Mouse (Mus musculus): ENCODE data around the gene Olig1. TPM values are rescaled to one million over a fixed set of nuclear protein-coding genes. Genes with fewer than 3 reads are reported as not detected.

Olig1 gene
- polyA plus RNA-seq, 1 experiment from 2014 or later: 0.10 TPM

GRCm38 (mm10) chr16:91262467-91263220 is 6.9 kb upstream of the Olig1 start:
- Histone ChIP-seq H3K4me1 (no peaks in the 10 kb centered on the region), H3K36me3 (no peaks in the 10 kb centered on the region), H3K9me3 (no peaks in the 10 kb centered on the region), H3K27ac (no peak overlapping the region), H3K27me3 (ENCODE audit: insufficient read depth, poor library complexity, severe bottlenecking) (peaks cover 94% of the 10 kb centered on the region), H3K4me3 (no peak overlapping the region)
- WGBS: 40% methylated on average over 12 of the region's 12 CpGs
- no peak for DNase-seq (ENCODE audit: low spot score)

DNA sequence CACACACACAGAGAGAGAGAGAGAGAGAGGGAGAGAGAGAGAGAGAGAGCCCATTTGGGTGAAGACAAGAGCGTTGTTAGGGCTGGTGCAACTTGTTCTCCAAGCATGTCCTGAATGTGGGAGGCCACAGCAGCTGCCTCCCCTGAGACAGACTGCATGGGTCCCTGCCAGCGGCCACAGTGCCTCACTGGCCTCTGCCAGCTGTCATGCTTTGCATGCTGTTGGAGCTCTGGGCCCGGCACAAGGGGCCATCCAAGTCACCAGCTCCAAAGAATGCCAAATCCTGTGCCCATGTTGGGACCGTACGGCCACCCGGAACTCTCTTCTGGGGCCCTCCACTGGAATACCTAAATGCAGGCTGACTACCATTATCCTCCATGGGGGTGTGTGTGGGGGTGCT is 3.6 kb upstream of the Olig1 start:
- H3K36me3 ChIP-seq: no peaks in the 10 kb centered on the region
- H3K9me3 ChIP-seq: no peaks in the 10 kb centered on the region
- no peak overlapping the region for H3K4me3 ChIP-seq
- H3K27me3 ChIP-seq (ENCODE audit: insufficient read depth, poor library complexity, severe bottlenecking): peaks cover 96% of the 10 kb centered on the region
- H3K27ac ChIP-seq: no peak overlapping the region
- H3K4me1 ChIP-seq: peaks cover 18% of the 10 kb centered on the region
- no peak for DNase-seq (ENCODE audit: low spot score)
- 77% methylated on average over 6 of the region's 6 CpGs for WGBS

GRCm38 (mm10) chr16:91268724-91269452 is 684 bp upstream of the Olig1 start:
- no peak overlapping the region for H3K27ac ChIP-seq
- H3K9me3 ChIP-seq: no peaks in the 10 kb centered on the region
- peaks cover 20% of the 10 kb centered on the region for H3K4me1 ChIP-seq
- H3K27me3 ChIP-seq (ENCODE audit: insufficient read depth, poor library complexity, severe bottlenecking): peaks cover 99% of the 10 kb centered on the region
- H3K36me3 ChIP-seq: no peaks in the 10 kb centered on the region
- 12% methylated on average over 13 of the region's 13 CpGs for WGBS
- H3K4me3 ChIP-seq: peak overlapping the region; percentile 62
- no peak for DNase-seq (ENCODE audit: low spot score)

DNA sequence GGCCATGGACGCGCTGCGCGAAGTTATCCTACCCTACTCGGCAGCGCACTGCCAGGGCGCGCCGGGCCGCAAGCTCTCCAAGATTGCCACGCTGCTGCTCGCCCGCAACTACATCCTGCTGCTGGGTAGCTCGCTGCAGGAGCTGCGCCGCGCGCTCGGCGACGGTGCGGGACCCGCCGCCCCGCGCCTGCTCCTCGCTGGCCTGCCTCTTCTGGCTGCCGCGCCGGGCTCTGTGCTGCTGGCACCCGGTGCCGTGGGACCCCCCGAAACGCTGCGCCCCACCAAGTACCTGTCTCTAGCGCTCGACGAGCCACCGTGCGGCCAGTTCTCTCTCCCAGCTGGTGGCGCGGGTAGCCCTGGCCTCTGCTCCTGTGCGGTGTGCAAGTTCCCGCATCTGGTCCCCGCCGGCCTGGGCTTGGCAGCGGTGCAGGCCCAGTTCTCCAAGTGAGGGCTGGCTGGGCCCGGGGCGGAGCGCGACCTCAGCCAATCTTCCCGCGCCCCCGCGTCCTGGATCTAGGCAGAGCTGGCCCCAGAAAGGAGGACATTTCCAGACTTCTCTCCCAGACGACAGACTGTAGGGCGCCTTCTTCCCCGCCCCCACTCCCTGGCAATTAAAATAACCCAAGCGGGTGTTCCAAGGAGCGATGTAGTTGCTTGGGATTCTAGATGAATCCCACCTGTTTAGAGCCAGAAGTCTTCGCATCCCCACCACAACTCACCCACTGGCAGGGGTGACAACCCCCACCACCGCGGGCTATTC is 820 bp downstream of the Olig1 start:
- Histone ChIP-seq H3K27ac (no peak overlapping the region), H3K4me1 (peaks cover 20% of the 10 kb centered on the region), H3K36me3 (no peaks in the 10 kb centered on the region), H3K27me3 (ENCODE audit: insufficient read depth, poor library complexity, severe bottlenecking) (peaks cover 100% of the 10 kb centered on the region), H3K4me3 (peak overlapping the region; percentile 62), H3K9me3 (no peaks in the 10 kb centered on the region)
- no peak for DNase-seq (ENCODE audit: low spot score)
- under 1% methylated on average over 63 of the region's 63 CpGs for WGBS

DNA sequence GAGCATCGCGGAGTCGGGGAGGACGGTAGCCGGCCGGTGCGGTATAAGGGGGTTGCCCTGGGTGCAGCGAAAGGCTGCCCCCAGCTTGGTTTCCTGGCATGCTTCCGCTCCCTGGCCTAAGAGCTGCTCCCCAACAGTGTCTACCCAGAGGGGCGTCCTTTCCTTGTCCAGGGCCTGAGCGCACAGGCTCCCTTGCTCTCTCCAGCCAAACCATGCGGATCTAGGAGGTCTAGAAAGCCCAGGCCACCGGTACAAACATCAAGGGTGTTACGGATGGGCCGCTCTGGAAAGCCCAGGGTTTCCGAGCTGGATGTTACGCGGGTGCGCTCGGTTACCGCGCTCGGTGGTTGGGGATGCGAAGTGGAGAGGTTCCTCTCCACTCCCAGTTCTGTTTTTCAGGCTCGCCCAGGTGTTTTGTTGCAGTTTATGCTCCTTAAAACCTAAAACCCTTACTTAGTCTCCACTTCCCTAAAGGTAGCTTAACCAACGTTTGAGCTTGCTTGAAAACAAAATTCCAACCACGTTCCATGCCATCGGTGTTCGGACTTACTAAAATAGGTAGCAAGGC is 1.5 kb downstream of the Olig1 start:
- H3K27me3 ChIP-seq (ENCODE audit: insufficient read depth, poor library complexity, severe bottlenecking): peaks cover 100% of the 10 kb centered on the region
- no peak overlapping the region for H3K27ac ChIP-seq
- H3K36me3 ChIP-seq: no peaks in the 10 kb centered on the region
- H3K9me3 ChIP-seq: no peaks in the 10 kb centered on the region
- H3K4me3 ChIP-seq: peak overlapping the region; percentile 62
- no peak for DNase-seq (ENCODE audit: low spot score)
- WGBS: 1% methylated on average over 29 of the region's 29 CpGs
- peaks cover 20% of the 10 kb centered on the region for H3K4me1 ChIP-seq

DNA sequence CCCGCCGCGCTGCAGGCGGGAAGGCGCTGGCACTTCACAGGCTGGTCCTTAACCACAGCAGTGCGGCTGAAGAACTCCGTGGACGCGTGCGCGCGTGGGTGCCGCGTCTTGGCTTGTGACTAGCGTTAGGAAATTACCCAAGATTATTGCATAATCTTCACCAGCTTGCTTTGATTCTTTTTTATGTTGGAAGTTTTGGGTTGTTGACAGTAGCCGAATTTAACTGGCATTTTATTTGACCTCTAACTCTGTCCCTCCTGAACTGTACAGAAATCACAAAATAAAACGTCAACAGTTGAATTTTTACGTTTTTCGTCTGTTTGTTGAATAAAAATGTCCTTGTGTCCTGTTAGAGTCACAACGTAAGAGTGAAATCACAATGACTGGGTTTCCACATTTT is 2.1 kb downstream of the Olig1 start:
- no peaks in the 10 kb centered on the region for H3K36me3 ChIP-seq
- H3K27me3 ChIP-seq (ENCODE audit: insufficient read depth, poor library complexity, severe bottlenecking): peaks cover 100% of the 10 kb centered on the region
- no peak overlapping the region for H3K4me3 ChIP-seq
- no peak for DNase-seq (ENCODE audit: low spot score)
- H3K27ac ChIP-seq: no peak overlapping the region
- peaks cover 20% of the 10 kb centered on the region for H3K4me1 ChIP-seq
- no peaks in the 10 kb centered on the region for H3K9me3 ChIP-seq
- 4% methylated on average over 20 of the region's 20 CpGs for WGBS

DNA sequence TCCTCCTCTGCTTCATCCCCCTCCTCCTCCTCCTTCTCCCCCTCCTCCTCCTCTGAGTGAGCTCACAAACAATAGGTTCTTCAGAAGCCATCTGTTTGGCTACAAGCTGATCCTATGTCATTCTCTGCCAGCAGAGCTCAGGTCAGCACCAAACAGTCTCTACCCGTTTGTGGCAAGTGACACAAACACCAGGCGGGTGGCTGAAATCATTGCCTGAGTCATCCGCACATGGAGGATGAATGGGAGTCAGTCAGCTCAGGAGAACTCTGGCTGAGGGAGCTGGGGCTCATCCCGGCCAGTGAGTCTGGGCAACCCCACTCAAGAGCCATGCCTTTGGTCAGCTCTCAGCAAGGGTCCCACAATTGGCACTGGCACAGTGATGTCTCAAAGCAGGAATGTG is 10.9 kb downstream of the Olig1 start:
- Histone ChIP-seq H3K9me3 (no peaks in the 10 kb centered on the region), H3K4me1 (no peaks in the 10 kb centered on the region), H3K4me3 (no peak overlapping the region), H3K36me3 (no peaks in the 10 kb centered on the region), H3K27ac (no peak overlapping the region), H3K27me3 (ENCODE audit: insufficient read depth, poor library complexity, severe bottlenecking) (peaks cover 59% of the 10 kb centered on the region)
- DNase-seq (ENCODE audit: low spot score): no peak
- WGBS: 60% methylated on average over 4 of the region's 4 CpGs

GRCm38 (mm10) chr16:91292080-91292479 is 22.5 kb downstream of the Olig1 start:
- Histone ChIP-seq H3K27me3 (ENCODE audit: insufficient read depth, poor library complexity, severe bottlenecking) (peaks cover 14% of the 10 kb centered on the region), H3K4me1 (no peaks in the 10 kb centered on the region), H3K36me3 (no peaks in the 10 kb centered on the region), H3K27ac (no peak overlapping the region), H3K4me3 (no peak overlapping the region), H3K9me3 (no peaks in the 10 kb centered on the region)
- 78% methylated on average over 7 of the region's 7 CpGs for WGBS
- DNase-seq (ENCODE audit: low spot score): no peak

- peaks cover 19% of the 10 kb centered on the region for H3K27me3 ChIP-seq (ENCODE audit: insufficient read depth, poor library complexity, severe bottlenecking)
- no peaks in the 10 kb centered on the region for H3K9me3 ChIP-seq
- WGBS: 83% methylated on average over 11 of the region's 11 CpGs
- no peaks in the 10 kb centered on the region for H3K4me1 ChIP-seq
- H3K4me3 ChIP-seq: no peak overlapping the region
- DNase-seq (ENCODE audit: low spot score): no peak
- no peak overlapping the region for H3K27ac ChIP-seq
- no peaks in the 10 kb centered on the region for H3K36me3 ChIP-seq
These were observed 23.3 kb downstream of the Olig1 start for GRCm38 (mm10) chr16:91292719-91293333.

DNA sequence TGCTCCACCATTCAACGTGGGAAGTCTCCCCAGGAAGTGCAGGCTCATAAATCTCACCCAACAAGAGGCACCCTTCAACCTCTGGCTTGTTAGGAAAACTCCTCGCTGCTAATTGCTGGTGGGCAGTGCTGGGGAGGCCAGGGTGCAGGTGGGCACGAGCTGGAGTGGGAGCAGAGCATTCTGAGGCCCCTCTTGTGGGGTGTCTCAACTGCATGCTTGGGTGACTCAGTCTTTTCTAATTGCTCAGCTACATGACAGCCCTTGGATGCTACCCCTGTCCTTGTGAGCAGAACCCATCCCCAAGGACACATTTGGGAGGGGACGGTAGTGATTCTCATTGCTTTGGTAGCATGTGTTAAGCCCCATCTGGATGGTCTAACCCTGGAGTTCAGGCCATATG is 28.2 kb downstream of the Olig1 start:
- Histone ChIP-seq H3K27me3 (ENCODE audit: insufficient read depth, poor library complexity, severe bottlenecking) (peaks cover 58% of the 10 kb centered on the region), H3K9me3 (no peaks in the 10 kb centered on the region)
- WGBS: 48% methylated on average over 4 of the region's 4 CpGs

DNA sequence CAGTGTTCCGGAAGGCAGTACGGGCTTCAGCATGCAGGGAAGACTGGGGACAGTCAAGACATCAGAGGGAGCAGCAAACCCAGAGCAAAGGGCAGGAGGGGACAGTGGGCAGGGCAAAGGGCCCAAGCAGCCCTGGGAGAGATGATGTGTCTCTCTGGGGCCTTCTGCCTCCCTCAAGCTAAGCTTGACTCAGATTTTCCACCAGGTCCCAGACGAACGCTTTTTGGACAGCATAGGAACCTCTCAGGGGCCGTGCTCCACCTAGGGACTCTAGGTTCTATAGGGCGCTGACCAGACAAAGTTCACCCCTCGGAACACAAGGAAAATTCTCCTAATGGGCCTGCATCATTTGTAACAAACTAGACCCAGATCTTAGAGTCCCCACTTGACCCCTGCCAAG is 29.8 kb downstream of the Olig1 start:
- no peaks in the 10 kb centered on the region for H3K9me3 ChIP-seq
- no peak overlapping the region for H3K4me3 ChIP-seq
- WGBS: 78% methylated on average over 7 of the region's 7 CpGs
- DNase-seq (ENCODE audit: low spot score): no peak
- H3K27me3 ChIP-seq (ENCODE audit: insufficient read depth, poor library complexity, severe bottlenecking): peaks cover 75% of the 10 kb centered on the region
- H3K36me3 ChIP-seq: no peaks in the 10 kb centered on the region
- H3K4me1 ChIP-seq: no peaks in the 10 kb centered on the region
- no peak overlapping the region for H3K27ac ChIP-seq

More for the DNA sequence above, 28.2 kb downstream of the Olig1 start:
- H3K27ac ChIP-seq: no peak overlapping the region
- H3K4me3 ChIP-seq: no peak overlapping the region
- no peaks in the 10 kb centered on the region for H3K4me1 ChIP-seq
- DNase-seq (ENCODE audit: low spot score): no peak
- H3K36me3 ChIP-seq: no peaks in the 10 kb centered on the region

DNA sequence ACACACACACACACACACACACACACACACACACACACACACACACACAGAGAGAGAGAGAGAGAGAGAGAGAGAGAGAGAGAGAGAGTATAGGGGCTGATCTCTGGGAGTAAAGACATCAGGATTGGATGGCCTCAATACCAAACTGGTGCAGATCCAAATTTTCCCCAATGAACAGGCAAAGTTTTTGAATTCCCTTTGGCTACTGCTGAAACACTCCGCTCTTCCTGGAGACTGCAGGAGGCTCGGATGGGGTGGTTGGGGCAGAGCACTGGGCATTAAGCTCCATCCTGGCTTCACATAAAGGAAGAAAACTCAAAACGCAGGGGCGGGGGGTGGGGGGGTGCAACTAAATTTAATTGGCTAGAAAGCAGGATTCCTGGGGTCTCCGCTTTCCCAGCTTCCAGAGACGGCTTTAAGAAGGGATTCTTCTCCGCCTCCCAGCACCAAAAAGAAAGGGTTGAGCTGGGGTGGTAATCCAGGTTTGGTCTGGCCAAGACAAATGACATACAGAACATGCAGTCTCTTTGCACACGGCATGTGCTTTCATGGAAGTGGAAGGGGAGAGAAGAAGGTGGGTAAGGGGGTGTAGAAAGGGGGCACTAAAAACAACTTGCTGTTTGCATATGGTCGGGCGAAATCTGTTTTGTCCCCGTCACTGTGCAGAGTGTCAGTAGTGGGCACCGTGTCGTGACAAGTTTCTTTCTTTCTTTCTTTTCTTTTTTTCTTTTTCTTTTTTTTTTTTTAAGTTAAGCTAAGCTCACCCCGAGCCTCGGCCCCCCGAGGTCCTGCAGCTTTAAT is 31.3 kb downstream of the Olig1 start:
- WGBS: 48% methylated on average over 16 of the region's 16 CpGs
- Histone ChIP-seq H3K27ac (no peak overlapping the region), H3K4me1 (no peaks in the 10 kb centered on the region), H3K36me3 (no peaks in the 10 kb centered on the region), H3K4me3 (no peak overlapping the region), H3K9me3 (no peaks in the 10 kb centered on the region), H3K27me3 (ENCODE audit: insufficient read depth, poor library complexity, severe bottlenecking) (peaks cover 90% of the 10 kb centered on the region)
- no peak for DNase-seq (ENCODE audit: low spot score)
